Mouse (Mus musculus) left cerebral cortex, adult 8-10 months (tissue): ENCODE results near the gene Gpat2. TPM values are rescaled to one million over a fixed set of nuclear protein-coding genes. Genes with fewer than 3 reads are reported as not detected.

Experiments
- total RNA-seq, 4 experiments: library from RNA; stranded (reverse); gene quantifications; 2 replicates each; pipeline ENCODE4 v1.2.4; 2022

Gpat2 gene
- total RNA-seq, 4 experiments from 2014 or later: 0.27 to 0.63 (median 0.39) TPM

Other genes starting within 250 kb of the Gpat2 start
- gene 1810024B03Rik, start 216.9 kb upstream of the Gpat2 start, total RNA-seq: 1 to 10 TPM in 2 of 4 experiments, under 1 TPM in 2; 0.75 to 1.4 (median 1.1) TPM
- gene Snrnp200, start 216.8 kb upstream of the Gpat2 start, total RNA-seq: 10 to 100 TPM; 87.6 to 94.2 (median 90.7) TPM
- gene Ciao1, start 177.4 kb upstream of the Gpat2 start, total RNA-seq: 10 to 100 TPM; 75.5 to 84.2 (median 81.0) TPM
- 10 to 100 TPM; 71.7 to 82.1 (median 77.1) TPM for gene Tmem127, start 177.3 kb upstream of the Gpat2 start, total RNA-seq
- gene Stard7, start 155.0 kb upstream of the Gpat2 start, total RNA-seq: 100 to 1,000 TPM in 2 of 4 experiments, 10 to 100 TPM in 2; 92.3 to 106 (median 97.9) TPM
- 1 to 10 TPM; 2.4 to 3.3 (median 2.5) TPM for gene Dusp2, start 89.0 kb upstream of the Gpat2 start, total RNA-seq
- not detected for gene Astl, start 86.6 kb upstream of the Gpat2 start, total RNA-seq
- gene Adra2b, start 62.0 kb upstream of the Gpat2 start, total RNA-seq: 1 to 10 TPM in 2 of 4 experiments, under 1 TPM in 2; 0.96 to 1.2 (median 1.0) TPM
- gene Fahd2a, start 19.4 kb downstream of the Gpat2 start, total RNA-seq: 10 to 100 TPM; 19.1 to 24.8 (median 21.9) TPM
- 100 to 1,000 TPM; 120 to 130 (median 126) TPM for gene Kcnip3, start 96.9 kb downstream of the Gpat2 start, total RNA-seq
- gene Prom2, start 116.3 kb downstream of the Gpat2 start, total RNA-seq: under 1 TPM; 0.26 to 0.50 (median 0.38) TPM
- gene Zfp661, start 161.9 kb downstream of the Gpat2 start, total RNA-seq: 1 to 10 TPM; 6.7 to 9.4 (median 8.2) TPM
- 100 to 1,000 TPM in 1 of 4 experiments, 10 to 100 TPM in 3; 91.4 to 102 (median 95.6) TPM for gene Mrps5, start 162.0 kb downstream of the Gpat2 start, total RNA-seq
- 100 to 1,000 TPM in 1 of 4 experiments, 10 to 100 TPM in 3; 89.6 to 103 (median 94.7) TPM for gene Mal, start 231.5 kb downstream of the Gpat2 start, total RNA-seq